Mouse (Mus musculus) CH12.LX (cell line): ENCODE measurements around the gene Gm5431. TPM values are rescaled to one million over a fixed set of nuclear protein-coding genes. Genes with fewer than 3 reads are reported as not detected.

Experiments used
- DNase-seq: peaks from one replicate; pipeline ENCODE4 v3.0.0-alpha.2; 2013; ENCODE audit errors: extremely low read depth
- H3K27ac ChIP-seq: 2 replicates; pipeline ENCODE4 v1.5.1; 2012; ENCODE audit warnings: low read depth, mild to moderate bottlenecking, control low read depth, moderate library complexity; ENCODE audit not compliant: insufficient read depth
- H3K27me3 ChIP-seq: replicated peaks from 2 replicates; pipeline ENCODE3; 2012; ENCODE audit warnings: inconsistent platforms
- H3K36me3 ChIP-seq, 2 experiments: replicated peaks in 1 of 2; 2 replicates each; pipeline versions ENCODE3 to v1.6.1; 2012; ENCODE audit warnings: inconsistent platforms in 1 of 2, low read length in 1 of 2, mild to moderate bottlenecking in 1 of 2, mixed read lengths in 1 of 2, moderate library complexity in 1 of 2; ENCODE audit not compliant: control insufficient read depth in 1 of 2, insufficient read depth in 1 of 2
- H3K4me1 ChIP-seq, 2 experiments: 2 replicates each; pipeline ENCODE4 v1.6.1; 2012; ENCODE audit warnings: inconsistent platforms in 1 of 2, moderate library complexity in 1 of 2; ENCODE audit not compliant: insufficient read depth in 2 of 2, control insufficient read depth in 1 of 2
- H3K4me2 ChIP-seq: 2 replicates; pipeline ENCODE4 v1.6.1; 2012; ENCODE audit warnings: low read depth, mild to moderate bottlenecking, control low read depth; ENCODE audit not compliant: poor library complexity, insufficient read depth, severe bottlenecking
- H3K4me3 ChIP-seq, 3 experiments: fragments of 150-350 bp in 1 of 3; sonication (generic) in 1 of 3; replicated peaks in 1 of 3; 2 replicates each; pipeline versions ENCODE3 to v1.5.1; 2011 to 2012; ENCODE audit warnings: low read depth in 2 of 3, low read length in 2 of 3, mild to moderate bottlenecking in 2 of 3, moderate library complexity in 2 of 3, control low read depth in 1 of 3, improper control_type of control experiment in 1 of 3, inconsistent platforms in 1 of 3, mixed read lengths in 1 of 3; ENCODE audit not compliant: poor library complexity in 1 of 3
- H3K79me2 ChIP-seq: replicated peaks from 2 replicates; pipeline ENCODE4 v1.6.1; 2012; ENCODE audit warnings: mild to moderate bottlenecking, moderate library complexity; ENCODE audit not compliant: control insufficient read depth, poor library complexity, insufficient read depth, severe bottlenecking; ENCODE audit errors: extremely low read depth
- H3K9ac ChIP-seq: 2 replicates; pipeline ENCODE4 v1.6.1; 2012; ENCODE audit warnings: low read depth, mild to moderate bottlenecking, control low read depth, moderate library complexity; ENCODE audit not compliant: insufficient read depth
- H3K9me3 ChIP-seq: replicated peaks from 2 replicates; pipeline ENCODE3; 2012; ENCODE audit warnings: low read length, inconsistent platforms, mixed read lengths
- BHLHE40 ChIP-seq: IDR thresholded peaks from 2 replicates; pipeline ENCODE4 v1.6.1; 2011; ENCODE audit warnings: mild to moderate bottlenecking, low read depth, low read length, improper control_type of control experiment
- CHD1 ChIP-seq: IDR thresholded peaks from 2 replicates; pipeline ENCODE4 v1.6.1; 2012; ENCODE audit warnings: low read depth, low read length, improper control_type of control experiment, inconsistent platforms
- CHD2 ChIP-seq: IDR thresholded peaks from 2 replicates; pipeline ENCODE4 v1.6.1; 2011; ENCODE audit warnings: low read length, improper control_type of control experiment
- CTCF ChIP-seq, 2 experiments: IDR thresholded peaks in 1 of 2; conservative IDR thresholded peaks in 1 of 2; 2 replicates each; pipeline ENCODE4 v1.5.1; 2011 to 2012; ENCODE audit warnings: low read depth in 2 of 2, low read length in 2 of 2, improper control_type of control experiment in 1 of 2, inconsistent platforms in 1 of 2, mild to moderate bottlenecking in 1 of 2, moderate library complexity in 1 of 2
- E2F4 ChIP-seq: IDR thresholded peaks from 2 replicates; pipeline ENCODE4 v1.6.1; 2011; ENCODE audit warnings: low read depth, low read length, improper control_type of control experiment; ENCODE audit not compliant: insufficient replicate concordance
- ELF1 ChIP-seq: IDR thresholded peaks from 2 replicates; pipeline ENCODE4 v1.6.1; 2014; ENCODE audit warnings: low read depth, mild to moderate bottlenecking, inconsistent platforms, low read length, improper control_type of control experiment
- EP300 ChIP-seq: IDR thresholded peaks from 2 replicates; pipeline ENCODE4 v1.6.1; 2011; ENCODE audit warnings: low read length, improper control_type of control experiment
- GABPA ChIP-seq: IDR thresholded peaks from 2 replicates; pipeline ENCODE4 v1.6.1; 2012; ENCODE audit warnings: low read depth, low read length, improper control_type of control experiment, inconsistent platforms; ENCODE audit not compliant: insufficient replicate concordance
- HCFC1 ChIP-seq: IDR thresholded peaks from 2 replicates; pipeline ENCODE4 v1.6.1; 2012; ENCODE audit warnings: low read depth, mild to moderate bottlenecking, inconsistent platforms, low read length, improper control_type of control experiment
- JUN ChIP-seq: IDR thresholded peaks from 2 replicates; pipeline ENCODE4 v1.6.1; 2011; ENCODE audit warnings: low read depth, mild to moderate bottlenecking, low read length, improper control_type of control experiment, moderate library complexity; ENCODE audit not compliant: insufficient read depth
- JUND ChIP-seq: conservative IDR thresholded peaks from 2 replicates; pipeline ENCODE4 v1.6.1; 2011; ENCODE audit warnings: low read depth, low read length, improper control_type of control experiment
- KAT2A ChIP-seq: IDR thresholded peaks from 2 replicates; pipeline ENCODE4 v1.6.1; 2012; ENCODE audit warnings: low read length, improper control_type of control experiment, inconsistent platforms; ENCODE audit not compliant: insufficient replicate concordance
- MAFK ChIP-seq: IDR thresholded peaks from 2 replicates; pipeline ENCODE4 v1.6.1; 2011; ENCODE audit warnings: low read length, improper control_type of control experiment; ENCODE audit not compliant: insufficient replicate concordance
- MAX ChIP-seq: IDR thresholded peaks from 2 replicates; pipeline ENCODE4 v1.6.1; 2011; ENCODE audit warnings: low read length, improper control_type of control experiment
- MAZ ChIP-seq: IDR thresholded peaks from 2 replicates; pipeline ENCODE4 v1.6.1; 2012; ENCODE audit warnings: low read depth, mild to moderate bottlenecking, inconsistent platforms, low read length, improper control_type of control experiment, moderate library complexity
- MEF2A ChIP-seq: IDR thresholded peaks from 2 replicates; pipeline ENCODE4 v1.6.1; 2014; ENCODE audit warnings: low read depth, mild to moderate bottlenecking, inconsistent platforms, low read length, improper control_type of control experiment, borderline replicate concordance
- MXI1 ChIP-seq: IDR thresholded peaks from 2 replicates; pipeline ENCODE4 v1.6.1; 2011; ENCODE audit warnings: mild to moderate bottlenecking, low read depth, low read length, improper control_type of control experiment
- NELFE ChIP-seq: IDR thresholded peaks from 2 replicates; pipeline ENCODE4 v1.6.1; 2011; ENCODE audit warnings: low read depth, low read length, improper control_type of control experiment
- NRF1 ChIP-seq: IDR thresholded peaks from 2 replicates; pipeline ENCODE4 v1.6.1; 2014; ENCODE audit warnings: low read depth, mild to moderate bottlenecking, inconsistent platforms, low read length, improper control_type of control experiment, moderate library complexity
- PAX5 ChIP-seq: IDR thresholded peaks from 2 replicates; pipeline ENCODE4 v1.6.1; 2012; ENCODE audit warnings: low read length, inconsistent platforms, mixed read lengths
- POLR2A ChIP-seq: IDR thresholded peaks from 2 replicates; pipeline ENCODE4 v1.6.1; 2011; ENCODE audit warnings: low read depth, mild to moderate bottlenecking, improper control_type of control experiment, low read length
- RAD21 ChIP-seq: IDR thresholded peaks from 2 replicates; pipeline ENCODE4 v1.6.1; 2011; ENCODE audit warnings: low read depth, mild to moderate bottlenecking, low read length, improper control_type of control experiment, moderate library complexity
- RCOR1 ChIP-seq: conservative IDR thresholded peaks from 2 replicates; pipeline ENCODE4 v1.6.1; 2012; ENCODE audit warnings: low read depth, mild to moderate bottlenecking, inconsistent platforms, low read length, improper control_type of control experiment
- SIN3A ChIP-seq: IDR thresholded peaks from 2 replicates; pipeline ENCODE4 v1.6.1; 2012; ENCODE audit warnings: low read length, improper control_type of control experiment, inconsistent platforms
- SMC3 ChIP-seq: IDR thresholded peaks from 2 replicates; pipeline ENCODE4 v1.6.1; 2011; ENCODE audit warnings: low read depth, low read length, improper control_type of control experiment
- TBP ChIP-seq: conservative IDR thresholded peaks from 2 replicates; pipeline ENCODE4 v1.6.1; 2011; ENCODE audit warnings: low read depth, low read length, improper control_type of control experiment
- TCF12 ChIP-seq: IDR thresholded peaks from 2 replicates; pipeline ENCODE4 v1.6.1; 2014; ENCODE audit warnings: low read depth, mild to moderate bottlenecking, inconsistent platforms, low read length, improper control_type of control experiment
- UBTF ChIP-seq: IDR thresholded peaks from 2 replicates; pipeline ENCODE4 v1.6.1; 2012; ENCODE audit warnings: low read depth, mild to moderate bottlenecking, inconsistent platforms, low read length, improper control_type of control experiment, moderate library complexity
- USF1 ChIP-seq: IDR thresholded peaks from 2 replicates; pipeline ENCODE4 v1.6.1; 2014; ENCODE audit warnings: low read depth, mild to moderate bottlenecking, inconsistent platforms, low read length, improper control_type of control experiment
- USF2 ChIP-seq: conservative IDR thresholded peaks from 2 replicates; pipeline ENCODE4 v1.6.1; 2011; ENCODE audit warnings: low read depth, low read length, improper control_type of control experiment
- ZC3H11A ChIP-seq: IDR thresholded peaks from 2 replicates; pipeline ENCODE4 v1.6.1; 2012; ENCODE audit warnings: low read depth, mild to moderate bottlenecking, inconsistent platforms, low read length, improper control_type of control experiment
- ZKSCAN1 ChIP-seq: IDR thresholded peaks from 2 replicates; pipeline ENCODE4 v1.6.1; 2012; ENCODE audit warnings: low read depth, inconsistent platforms, low read length, improper control_type of control experiment, borderline replicate concordance
- ZMIZ1 ChIP-seq: IDR thresholded peaks from 2 replicates; pipeline ENCODE4 v1.6.1; 2012; ENCODE audit warnings: low read depth, mild to moderate bottlenecking, inconsistent platforms, low read length, improper control_type of control experiment
- ZNF384 ChIP-seq: IDR thresholded peaks from 2 replicates; pipeline ENCODE4 v1.6.1; 2012; ENCODE audit warnings: low read depth, low read length, improper control_type of control experiment, inconsistent platforms
- dilution Hi-C: fragments of 300-500 bp; cut with MboI; formaldehyde crosslinking; loops from 2 replicates; pipeline ENCODE4 v1.14.3; 2020; ENCODE audit warnings: low sequenced_read_pairs; ENCODE audit not compliant: extremely low pct_unique_long_range_greater_than_20kb, extremely low pct_ligation_motif_present
- in situ Hi-C: fragments of 300-500 bp; cut with MboI; formaldehyde crosslinking; loops from 3 replicates; pipeline ENCODE4 v1.14.3; 2019; ENCODE audit warnings: low sequenced_read_pairs, low pct_ligation_motif_present, low pct_unique_long_range_greater_than_20kb, mixed read lengths
- polyA plus RNA-seq: library from polyadenylated mRNA; unstranded; fragments of >175 nt; gene quantifications from 2 replicates; pipeline ENCODE4 v1.2.1, GENCODE M21; 2012; ENCODE audit warnings: low read depth; ENCODE audit not compliant: insufficient read length
- total RNA-seq, 2 experiments: library from RNA; depleted of rRNA; stranded (reverse); fragments of 300-350 nt in 1 of 2; fragments of >200 nt in 1 of 2; gene quantifications; 2 replicates each; pipeline ENCODE4 v1.2.3; 2012 to 2014

Gm5431 gene
- total and polyA plus RNA-seq, 3 experiments, result 0.89 to 4.9 (median 2.0) TPM

- TF ChIP-seq CHD1, result peak; percentile 87
- TF ChIP-seq NRF1, result no peak
- no peak for TF ChIP-seq ZMIZ1
- 0 out of 2 replicates have a peak, but pooled peaks have one; percentile 17 for TF ChIP-seq MXI1
- no peak for TF ChIP-seq ZKSCAN1
- TF ChIP-seq GABPA, result no peak
These were observed 30.0 kb downstream of the Gm5431 start (continued) for GRCm38 (mm10) chr11:48871817-48872541.

GRCm38 (mm10) chr11:48871201-48871772, 30.7 kb downstream of the Gm5431 start, which contains the start of gene Irgm1:
Irgm1 (minus strand) TSS chr11:48871683.
- in situ Hi-C loops (loop anchor here (5.0 to 25.0 kb wide), 4 partner anchors 231 to 541 kb away; partner anchors contain the start of genes Mgat1 and Olfr1389), dilution Hi-C loops (no loop called here)
- Histone ChIP-seq H3K4me3 (peak within 1 kb of the TSS; percentile 61 to 69 (median 69)), H3K36me3 (peaks cover 9 to 19% of the 10 kb centered on the region in 2 experiments), H3K4me2 (peak within 1 kb of the TSS; percentile 93), H3K79me2 (peaks cover 25% of the 10 kb centered on the region), H3K4me1 (peaks cover 2 to 54% of the 10 kb centered on the region in 2 experiments; a peak in 2 of 4 replicates), H3K9ac (peak within 1 kb of the TSS; percentile 85), H3K27me3 (no peaks in the 10 kb centered on the region), H3K9me3 (no peaks in the 10 kb centered on the region), H3K27ac (peak within 1 kb of the TSS; percentile 80)
- peak; percentile 94 for DNase-seq
- TF ChIP-seq USF2 (no peak), NELFE (peak; percentile 92), MAX (peak; percentile 78), JUN (no peak), KAT2A (peak; percentile 65; the same call in 1 of the 2 replicates), RCOR1 (peak; percentile 72; the same call in 1 of the 2 replicates), ZKSCAN1 (no peak), TCF12 (peak; percentile 94), NRF1 (0 out of 2 replicates have a peak, but pooled peaks have one; percentile 32), HCFC1 (peak; percentile 67), MAZ (peak; percentile 97), CHD2 (no peak; the same call in none of the 2 replicates), MAFK (peak; percentile 56; the same call in 1 of the 2 replicates), TBP (peak; percentile 91), RAD21 (no peak; the same call in 1 of the 2 replicates), JUND (peak; percentile 51), ZNF384 (no peak), GABPA (no peak), USF1 (no peak), ZMIZ1 (peak; percentile 92), ZC3H11A (no peak), SMC3 (peak; percentile 40), EP300 (peak; percentile 62), MEF2A (peak; percentile 91), SIN3A (peak; percentile 87), PAX5 (peak; percentile 97), ELF1 (peak; percentile 57; the same call in 1 of the 2 replicates), UBTF (0 out of 2 replicates have a peak, but pooled peaks have one; percentile 27), BHLHE40 (no peak), CTCF (conservative IDR thresholded peaks at IDR 0.05 in 1 of 2, IDR thresholded peaks at IDR 0.05 in 1 of 2; ENCODE audit: low read depth in 2 of 2, low read length in 2 of 2) (peak in 1 of 2 experiments; percentile 52; a peak in 2 of 4 replicates), POLR2A (peak; percentile 93), CHD1 (no peak; the same call in 1 of the 2 replicates), E2F4 (no peak)
